Mouse (Mus musculus): ENCODE results near the gene Tjp1. TPM values are rescaled to one million over a fixed set of nuclear protein-coding genes. Genes with fewer than 3 reads are reported as not detected.

Gene Tjp1
- polyA plus RNA-seq, 1 experiment from 2014 or later = 30.3 TPM

- DNase-seq (ENCODE audit: low spot score) = no peak
- ATAC-seq (replicated peaks; ENCODE audit: low FRiP score) = no peak
- H3K36me3 ChIP-seq (ENCODE audit: control insufficient read depth, insufficient read depth, low read length) = no peaks in the 10 kb centered on the region
- WGBS = 70% methylated on average over 5 of the region's 5 CpGs
- H3K4me1 ChIP-seq (replicated peaks; ENCODE audit: control insufficient read depth, insufficient read depth, low read length) = 0 out of 2 replicates have a peak, but pooled peaks cover 2% of the 10 kb centered on the region
- H3K4me2 ChIP-seq (ENCODE audit: low read depth, low read length, severe bottlenecking) = no peak overlapping the region
- no peak overlapping the region for H3K9ac ChIP-seq (ENCODE audit: low read length)
- no peak overlapping the region for H3K27ac ChIP-seq (ENCODE audit: low read depth, low read length)
- no peaks in the 10 kb centered on the region for H3K9me3 ChIP-seq (ENCODE audit: control insufficient read depth, low read length)
- no peaks in the 10 kb centered on the region for H3K27me3 ChIP-seq (ENCODE audit: control insufficient read depth, insufficient read depth, low read length)
- no peak overlapping the region for H3K4me3 ChIP-seq (ENCODE audit: low read depth, low read length)
These were observed 89.4 kb downstream of the Tjp1 start for GRCm38 (mm10) chr7:65438146-65438545.

- H3K27me3 ChIP-seq (ENCODE audit: control insufficient read depth, insufficient read depth, low read length) = no peaks in the 10 kb centered on the region
- no peak overlapping the region for H3K9ac ChIP-seq (ENCODE audit: low read length)
- no peak for ATAC-seq (replicated peaks; ENCODE audit: low FRiP score)
- H3K27ac ChIP-seq (ENCODE audit: low read depth, low read length) = no peak overlapping the region
- no peak for DNase-seq (ENCODE audit: low spot score)
- no peaks in the 10 kb centered on the region for H3K9me3 ChIP-seq (ENCODE audit: control insufficient read depth, low read length)
- WGBS = 89% methylated on average over 3 of the region's 3 CpGs
- H3K36me3 ChIP-seq (ENCODE audit: control insufficient read depth, insufficient read depth, low read length) = no peaks in the 10 kb centered on the region
- 0 out of 2 replicates have a peak, but pooled peaks cover 2% of the 10 kb centered on the region for H3K4me1 ChIP-seq (replicated peaks; ENCODE audit: control insufficient read depth, insufficient read depth, low read length)
- no peak overlapping the region for H3K4me2 ChIP-seq (ENCODE audit: low read depth, low read length, severe bottlenecking)
- no peak overlapping the region for H3K4me3 ChIP-seq (ENCODE audit: low read depth, low read length)
These were observed 90.7 kb downstream of the Tjp1 start for GRCm38 (mm10) chr7:65436921-65437320.

GRCm38 (mm10) chr7:65431018-65431695 lies 96.4 kb downstream of the Tjp1 start:
- Histone ChIP-seq H3K4me2 (ENCODE audit: low read depth, low read length, severe bottlenecking) (no peak overlapping the region), H3K27me3 (ENCODE audit: control insufficient read depth, insufficient read depth, low read length) (no peaks in the 10 kb centered on the region), H3K9ac (ENCODE audit: low read length) (no peak overlapping the region), H3K27ac (ENCODE audit: low read depth, low read length) (no peak overlapping the region), H3K4me3 (ENCODE audit: low read depth, low read length) (no peak overlapping the region), H3K9me3 (ENCODE audit: control insufficient read depth, low read length) (no peaks in the 10 kb centered on the region), H3K4me1 (replicated peaks; ENCODE audit: control insufficient read depth, insufficient read depth, low read length) (no peaks in the 10 kb centered on the region), H3K36me3 (ENCODE audit: control insufficient read depth, insufficient read depth, low read length) (no peaks in the 10 kb centered on the region)
- 29% methylated on average over 9 of the region's 9 CpGs for WGBS
- no peak for DNase-seq (ENCODE audit: low spot score)
- no peak for ATAC-seq (replicated peaks; ENCODE audit: low FRiP score)

GRCm38 (mm10) chr7:65430401-65430800 lies 97.2 kb downstream of the Tjp1 start:
- H3K4me2 ChIP-seq (ENCODE audit: low read depth, low read length, severe bottlenecking) = no peak overlapping the region
- DNase-seq (ENCODE audit: low spot score) (no peak), ATAC-seq (replicated peaks; ENCODE audit: low FRiP score) (no peak)
- H3K9me3 ChIP-seq (ENCODE audit: control insufficient read depth, low read length) = no peaks in the 10 kb centered on the region
- no peak overlapping the region for H3K4me3 ChIP-seq (ENCODE audit: low read depth, low read length)
- H3K27ac ChIP-seq (ENCODE audit: low read depth, low read length) = no peak overlapping the region
- no peaks in the 10 kb centered on the region for H3K36me3 ChIP-seq (ENCODE audit: control insufficient read depth, insufficient read depth, low read length)
- no peak overlapping the region for H3K9ac ChIP-seq (ENCODE audit: low read length)
- no peaks in the 10 kb centered on the region for H3K4me1 ChIP-seq (replicated peaks; ENCODE audit: control insufficient read depth, insufficient read depth, low read length)
- H3K27me3 ChIP-seq (ENCODE audit: control insufficient read depth, insufficient read depth, low read length) = no peaks in the 10 kb centered on the region
- WGBS = 12% methylated on average over 8 of the region's 8 CpGs

DNA sequence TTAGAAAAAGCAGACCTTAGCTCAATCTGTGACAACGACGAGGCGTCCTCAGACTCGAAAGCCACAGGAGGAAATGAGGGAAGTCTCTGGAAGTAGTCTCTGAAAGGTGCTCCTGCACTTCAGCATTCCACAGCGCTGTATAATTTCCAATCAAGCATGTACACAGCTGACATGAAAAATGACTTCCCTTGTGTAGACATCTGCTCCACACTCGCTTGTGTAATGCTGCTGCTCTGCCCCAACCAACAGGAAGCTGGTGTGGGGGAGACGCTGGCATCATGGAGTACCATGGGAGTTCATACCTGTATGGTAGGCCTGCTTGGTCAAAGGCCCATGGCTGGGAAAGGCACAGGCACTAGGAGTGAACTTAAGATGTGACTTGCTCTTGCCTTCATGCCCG lies 103.1 kb downstream of the Tjp1 start:
- no peaks in the 10 kb centered on the region for H3K36me3 ChIP-seq (ENCODE audit: control insufficient read depth, insufficient read depth, low read length)
- no peaks in the 10 kb centered on the region for H3K9me3 ChIP-seq (ENCODE audit: control insufficient read depth, low read length)
- H3K4me1 ChIP-seq (replicated peaks; ENCODE audit: control insufficient read depth, insufficient read depth, low read length) = peaks cover 3% of the 10 kb centered on the region; the same call in 1 of the 2 replicates
- H3K4me2 ChIP-seq (ENCODE audit: low read depth, low read length, severe bottlenecking) = no peak overlapping the region
- no peaks in the 10 kb centered on the region for H3K27me3 ChIP-seq (ENCODE audit: control insufficient read depth, insufficient read depth, low read length)
- no peak overlapping the region for H3K4me3 ChIP-seq (ENCODE audit: low read depth, low read length)
- no peak overlapping the region for H3K27ac ChIP-seq (ENCODE audit: low read depth, low read length)
- WGBS = 92% methylated on average over 8 of the region's 8 CpGs
- ATAC-seq (replicated peaks; ENCODE audit: low FRiP score) (no peak), DNase-seq (ENCODE audit: low spot score) (no peak)
- no peak overlapping the region for H3K9ac ChIP-seq (ENCODE audit: low read length)

- no peaks in the 10 kb centered on the region for H3K36me3 ChIP-seq (ENCODE audit: control insufficient read depth, insufficient read depth, low read length)
- no peak overlapping the region for H3K9ac ChIP-seq (ENCODE audit: low read length)
- ATAC-seq (replicated peaks; ENCODE audit: low FRiP score) = no peak
- 90% methylated on average over 1 of the region's 1 CpGs for WGBS
- peaks cover 3% of the 10 kb centered on the region; the same call in 1 of the 2 replicates for H3K4me1 ChIP-seq (replicated peaks; ENCODE audit: control insufficient read depth, insufficient read depth, low read length)
- no peak overlapping the region for H3K4me2 ChIP-seq (ENCODE audit: low read depth, low read length, severe bottlenecking)
- no peak overlapping the region for H3K4me3 ChIP-seq (ENCODE audit: low read depth, low read length)
- H3K27ac ChIP-seq (ENCODE audit: low read depth, low read length) = no peak overlapping the region
- no peaks in the 10 kb centered on the region for H3K27me3 ChIP-seq (ENCODE audit: control insufficient read depth, insufficient read depth, low read length)
- no peak for DNase-seq (ENCODE audit: low spot score)
- H3K9me3 ChIP-seq (ENCODE audit: control insufficient read depth, low read length) = no peaks in the 10 kb centered on the region
These were observed 105.1 kb downstream of the Tjp1 start for GRCm38 (mm10) chr7:65422456-65422855.

DNA sequence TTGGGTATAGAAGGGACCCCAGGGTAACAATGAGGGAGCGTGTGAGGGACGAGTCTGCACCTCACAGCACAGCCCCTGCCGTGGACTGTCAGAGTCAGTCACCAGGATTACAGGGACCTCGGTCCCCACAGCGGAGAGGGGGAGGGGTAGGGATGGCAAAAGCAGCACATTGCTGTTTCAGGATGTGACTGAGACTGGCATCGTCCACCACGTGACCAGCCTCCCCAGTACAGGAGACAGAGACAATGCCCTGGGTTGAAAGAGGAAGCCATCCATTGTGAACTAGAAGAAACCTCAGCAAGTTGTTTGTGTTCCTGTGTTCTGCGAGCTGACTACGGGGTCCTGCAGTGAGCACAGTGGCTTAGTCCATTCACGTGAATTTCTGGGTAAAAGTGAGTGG lies 106.1 kb downstream of the Tjp1 start:
- H3K27me3 ChIP-seq (ENCODE audit: control insufficient read depth, insufficient read depth, low read length) = no peaks in the 10 kb centered on the region
- peaks cover 5% of the 10 kb centered on the region; the same call in 1 of the 2 replicates for H3K4me1 ChIP-seq (replicated peaks; ENCODE audit: control insufficient read depth, insufficient read depth, low read length)
- peak overlapping the region; percentile 39; the same call in 1 of the 2 replicates for H3K4me2 ChIP-seq (ENCODE audit: low read depth, low read length, severe bottlenecking)
- H3K36me3 ChIP-seq (ENCODE audit: control insufficient read depth, insufficient read depth, low read length) = no peaks in the 10 kb centered on the region
- peak overlapping the region; percentile 41 for H3K9ac ChIP-seq (ENCODE audit: low read length)
- H3K9me3 ChIP-seq (ENCODE audit: control insufficient read depth, low read length) = no peaks in the 10 kb centered on the region
- DNase-seq (ENCODE audit: low spot score) (peak; percentile 78), ATAC-seq (replicated peaks; ENCODE audit: low FRiP score) (peak; percentile 92)
- no peak overlapping the region for H3K4me3 ChIP-seq (ENCODE audit: low read depth, low read length)
- 4% methylated on average over 10 of the region's 10 CpGs for WGBS
- H3K27ac ChIP-seq (ENCODE audit: low read depth, low read length) = peak overlapping the region; percentile 31; the same call in 1 of the 2 replicates

DNA sequence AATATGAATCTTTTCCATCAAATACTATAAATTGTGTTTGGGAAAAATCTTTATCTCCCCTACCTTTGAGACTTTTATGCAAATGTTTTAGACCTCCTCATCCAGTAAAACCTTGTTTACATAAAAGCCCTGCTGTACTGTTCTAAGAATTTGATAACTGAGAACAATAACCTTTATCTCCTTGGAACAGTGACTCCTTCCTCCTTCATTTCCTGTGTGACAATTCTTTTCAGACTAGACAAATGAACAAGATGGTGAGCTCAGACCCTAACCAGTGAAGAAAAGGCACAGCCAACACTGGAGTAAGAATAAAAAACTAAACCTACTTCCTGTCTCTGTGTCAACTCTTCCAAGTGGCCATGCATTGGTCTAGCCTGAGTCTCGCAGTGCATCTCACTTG lies 107.7 kb downstream of the Tjp1 start:
- H3K27me3 ChIP-seq (ENCODE audit: control insufficient read depth, insufficient read depth, low read length) = no peaks in the 10 kb centered on the region
- H3K9ac ChIP-seq (ENCODE audit: low read length) = no peak overlapping the region
- ATAC-seq (replicated peaks; ENCODE audit: low FRiP score) = no peak
- no peaks in the 10 kb centered on the region for H3K9me3 ChIP-seq (ENCODE audit: control insufficient read depth, low read length)
- WGBS = 76% methylated on average over 1 of the region's 1 CpGs
- no peak overlapping the region for H3K4me3 ChIP-seq (ENCODE audit: low read depth, low read length)
- H3K4me2 ChIP-seq (ENCODE audit: low read depth, low read length, severe bottlenecking) = no peak overlapping the region
- peaks cover 5% of the 10 kb centered on the region; the same call in 1 of the 2 replicates for H3K4me1 ChIP-seq (replicated peaks; ENCODE audit: control insufficient read depth, insufficient read depth, low read length)
- H3K27ac ChIP-seq (ENCODE audit: low read depth, low read length) = no peak overlapping the region
- no peaks in the 10 kb centered on the region for H3K36me3 ChIP-seq (ENCODE audit: control insufficient read depth, insufficient read depth, low read length)
- DNase-seq (ENCODE audit: low spot score) = no peak

- H3K4me2 ChIP-seq (ENCODE audit: low read depth, low read length, severe bottlenecking) = no peak overlapping the region
- no peaks in the 10 kb centered on the region for H3K27me3 ChIP-seq (ENCODE audit: control insufficient read depth, insufficient read depth, low read length)
- DNase-seq (ENCODE audit: low spot score) (no peak), ATAC-seq (replicated peaks; ENCODE audit: low FRiP score) (no peak)
- peaks cover 5% of the 10 kb centered on the region; the same call in 1 of the 2 replicates for H3K4me1 ChIP-seq (replicated peaks; ENCODE audit: control insufficient read depth, insufficient read depth, low read length)
- H3K4me3 ChIP-seq (ENCODE audit: low read depth, low read length) = no peak overlapping the region
- H3K9me3 ChIP-seq (ENCODE audit: control insufficient read depth, low read length) = no peaks in the 10 kb centered on the region
- 65% methylated on average over 3 of the region's 3 CpGs for WGBS
- H3K27ac ChIP-seq (ENCODE audit: low read depth, low read length) = no peak overlapping the region
- H3K36me3 ChIP-seq (ENCODE audit: control insufficient read depth, insufficient read depth, low read length) = no peaks in the 10 kb centered on the region
- H3K9ac ChIP-seq (ENCODE audit: low read length) = no peak overlapping the region
These were observed 108.6 kb downstream of the Tjp1 start for GRCm38 (mm10) chr7:65419012-65419411.
